Mouse (Mus musculus): ENCODE data around the gene Smco4. TPM values are rescaled to one million over a fixed set of nuclear protein-coding genes. Genes with fewer than 3 reads are reported as not detected.

Smco4 gene
- polyA plus RNA-seq, 1 experiment from 2014 or later, result 2.8 TPM

- Histone ChIP-seq H3K4me2 (replicated peaks; ENCODE audit: low read depth, low read length) (no peak overlapping the region), H3K27me3 (ENCODE audit: control insufficient read depth, insufficient read depth, low read length) (no peaks in the 10 kb centered on the region), H3K27ac (ENCODE audit: low read depth, low read length) (no peak overlapping the region), H3K9ac (ENCODE audit: low read depth, low read length) (no peak overlapping the region), H3K4me1 (replicated peaks; ENCODE audit: control insufficient read depth, insufficient read depth, low read length) (no peaks in the 10 kb centered on the region), H3K9me3 (ENCODE audit: control insufficient read depth, low read length) (no peaks in the 10 kb centered on the region), H3K4me3 (ENCODE audit: low read depth, low read length) (no peak overlapping the region), H3K36me3 (ENCODE audit: control insufficient read depth, insufficient read depth, low read length) (no peaks in the 10 kb centered on the region)
- ATAC-seq (ENCODE audit: low FRiP score) (no peak), DNase-seq (ENCODE audit: low spot score) (no peak)
- 77% methylated on average over 2 of the region's 2 CpGs for whole genome bisulfite sequencing
Observed at GRCm38 (mm10) chr9:15516007-15516406, 22.8 kb downstream of the Smco4 start.

- Histone ChIP-seq H3K9me3 (ENCODE audit: control insufficient read depth, low read length) (no peaks in the 10 kb centered on the region), H3K27me3 (ENCODE audit: control insufficient read depth, insufficient read depth, low read length) (no peaks in the 10 kb centered on the region), H3K9ac (ENCODE audit: low read depth, low read length) (no peak overlapping the region), H3K4me1 (replicated peaks; ENCODE audit: control insufficient read depth, insufficient read depth, low read length) (no peaks in the 10 kb centered on the region), H3K4me3 (ENCODE audit: low read depth, low read length) (no peak overlapping the region), H3K36me3 (ENCODE audit: control insufficient read depth, insufficient read depth, low read length) (no peaks in the 10 kb centered on the region), H3K4me2 (replicated peaks; ENCODE audit: low read depth, low read length) (no peak overlapping the region), H3K27ac (ENCODE audit: low read depth, low read length) (no peak overlapping the region)
- DNase-seq (ENCODE audit: low spot score) (no peak), ATAC-seq (ENCODE audit: low FRiP score) (no peak)
- 78% methylated on average over 4 of the region's 4 CpGs for WGBS
Observed at GRCm38 (mm10) chr9:15517979-15518378, 24.7 kb downstream of the Smco4 start.

GRCm38 (mm10) chr9:15522348-15522747 lies 29.1 kb downstream of the Smco4 start:
- Histone ChIP-seq H3K4me2 (replicated peaks; ENCODE audit: low read depth, low read length) (no peak overlapping the region), H3K27me3 (ENCODE audit: control insufficient read depth, insufficient read depth, low read length) (no peaks in the 10 kb centered on the region), H3K36me3 (ENCODE audit: control insufficient read depth, insufficient read depth, low read length) (no peaks in the 10 kb centered on the region), H3K4me3 (ENCODE audit: low read depth, low read length) (no peak overlapping the region), H3K9me3 (ENCODE audit: control insufficient read depth, low read length) (no peaks in the 10 kb centered on the region), H3K4me1 (replicated peaks; ENCODE audit: control insufficient read depth, insufficient read depth, low read length) (no peaks in the 10 kb centered on the region), H3K27ac (ENCODE audit: low read depth, low read length) (no peak overlapping the region), H3K9ac (ENCODE audit: low read depth, low read length) (no peak overlapping the region)
- ATAC-seq (ENCODE audit: low FRiP score) (no peak), DNase-seq (ENCODE audit: low spot score) (no peak)
- WGBS, result 95% methylated on average over 10 of the region's 10 CpGs

- 81% methylated on average over 5 of the region's 5 CpGs for WGBS
- Histone ChIP-seq H3K36me3 (ENCODE audit: control insufficient read depth, insufficient read depth, low read length) (no peaks in the 10 kb centered on the region), H3K27me3 (ENCODE audit: control insufficient read depth, insufficient read depth, low read length) (no peaks in the 10 kb centered on the region), H3K9me3 (ENCODE audit: control insufficient read depth, low read length) (no peaks in the 10 kb centered on the region), H3K9ac (ENCODE audit: low read depth, low read length) (no peak overlapping the region), H3K4me2 (replicated peaks; ENCODE audit: low read depth, low read length) (no peak overlapping the region), H3K4me1 (replicated peaks; ENCODE audit: control insufficient read depth, insufficient read depth, low read length) (no peaks in the 10 kb centered on the region), H3K4me3 (ENCODE audit: low read depth, low read length) (no peak overlapping the region), H3K27ac (ENCODE audit: low read depth, low read length) (no peak overlapping the region)
- no peak for DNase-seq (ENCODE audit: low spot score)
- ATAC-seq (ENCODE audit: low FRiP score), result no peak
Observed at GRCm38 (mm10) chr9:15522887-15523286, 29.7 kb downstream of the Smco4 start.

- Histone ChIP-seq H3K36me3 (ENCODE audit: control insufficient read depth, insufficient read depth, low read length) (no peaks in the 10 kb centered on the region), H3K27me3 (ENCODE audit: control insufficient read depth, insufficient read depth, low read length) (no peaks in the 10 kb centered on the region), H3K4me2 (replicated peaks; ENCODE audit: low read depth, low read length) (no peak overlapping the region), H3K27ac (ENCODE audit: low read depth, low read length) (no peak overlapping the region), H3K4me3 (ENCODE audit: low read depth, low read length) (no peak overlapping the region), H3K9ac (ENCODE audit: low read depth, low read length) (no peak overlapping the region), H3K4me1 (replicated peaks; ENCODE audit: control insufficient read depth, insufficient read depth, low read length) (no peaks in the 10 kb centered on the region), H3K9me3 (ENCODE audit: control insufficient read depth, low read length) (no peaks in the 10 kb centered on the region)
- WGBS, result 93% methylated on average over 6 of the region's 6 CpGs
- ATAC-seq (ENCODE audit: low FRiP score) (no peak), DNase-seq (ENCODE audit: low spot score) (no peak)
Observed at GRCm38 (mm10) chr9:15523646-15524045, 30.4 kb downstream of the Smco4 start.

- Histone ChIP-seq H3K36me3 (ENCODE audit: control insufficient read depth, insufficient read depth, low read length) (no peaks in the 10 kb centered on the region), H3K9ac (ENCODE audit: low read depth, low read length) (no peak overlapping the region), H3K27ac (ENCODE audit: low read depth, low read length) (no peak overlapping the region), H3K4me2 (replicated peaks; ENCODE audit: low read depth, low read length) (no peak overlapping the region), H3K4me1 (replicated peaks; ENCODE audit: control insufficient read depth, insufficient read depth, low read length) (0 out of 2 replicates have a peak, but pooled peaks cover 2% of the 10 kb centered on the region), H3K9me3 (ENCODE audit: control insufficient read depth, low read length) (no peaks in the 10 kb centered on the region), H3K4me3 (ENCODE audit: low read depth, low read length) (no peak overlapping the region), H3K27me3 (ENCODE audit: control insufficient read depth, insufficient read depth, low read length) (no peaks in the 10 kb centered on the region)
- no peak for ATAC-seq (ENCODE audit: low FRiP score)
- 72% methylated on average over 8 of the region's 8 CpGs for WGBS
- no peak for DNase-seq (ENCODE audit: low spot score)
Observed at GRCm38 (mm10) chr9:15525246-15525645, 32.0 kb downstream of the Smco4 start.

- WGBS, result 69% methylated on average over 7 of the region's 7 CpGs
- ATAC-seq (ENCODE audit: low FRiP score) (no peak), DNase-seq (ENCODE audit: low spot score) (no peak)
- Histone ChIP-seq H3K9me3 (ENCODE audit: control insufficient read depth, low read length) (no peaks in the 10 kb centered on the region), H3K36me3 (ENCODE audit: control insufficient read depth, insufficient read depth, low read length) (no peaks in the 10 kb centered on the region), H3K9ac (ENCODE audit: low read depth, low read length) (no peak overlapping the region), H3K4me3 (ENCODE audit: low read depth, low read length) (no peak overlapping the region), H3K4me1 (replicated peaks; ENCODE audit: control insufficient read depth, insufficient read depth, low read length) (0 out of 2 replicates have a peak, but pooled peaks cover 2% of the 10 kb centered on the region), H3K27me3 (ENCODE audit: control insufficient read depth, insufficient read depth, low read length) (no peaks in the 10 kb centered on the region), H3K4me2 (replicated peaks; ENCODE audit: low read depth, low read length) (no peak overlapping the region), H3K27ac (ENCODE audit: low read depth, low read length) (no peak overlapping the region)
Observed at GRCm38 (mm10) chr9:15526539-15526938, 33.3 kb downstream of the Smco4 start.

GRCm38 (mm10) chr9:15527846-15528245 lies 34.6 kb downstream of the Smco4 start:
- WGBS, result 65% methylated on average over 6 of the region's 6 CpGs

GRCm38 (mm10) chr9:15528368-15528767 lies 35.1 kb downstream of the Smco4 start:
- no peak overlapping the region for H3K9ac ChIP-seq (ENCODE audit: low read depth, low read length)
- 86% methylated on average over 7 of the region's 7 CpGs for WGBS
- no peak for DNase-seq (ENCODE audit: low spot score)
- no peak overlapping the region for H3K4me2 ChIP-seq (replicated peaks; ENCODE audit: low read depth, low read length)
- H3K4me3 ChIP-seq (ENCODE audit: low read depth, low read length), result no peak overlapping the region
- H3K27ac ChIP-seq (ENCODE audit: low read depth, low read length), result no peak overlapping the region
- no peak for ATAC-seq (ENCODE audit: low FRiP score)
- no peaks in the 10 kb centered on the region for H3K36me3 ChIP-seq (ENCODE audit: control insufficient read depth, insufficient read depth, low read length)
- H3K4me1 ChIP-seq (replicated peaks; ENCODE audit: control insufficient read depth, insufficient read depth, low read length), result 0 out of 2 replicates have a peak, but pooled peaks cover 2% of the 10 kb centered on the region
- H3K9me3 ChIP-seq (ENCODE audit: control insufficient read depth, low read length), result no peaks in the 10 kb centered on the region
- H3K27me3 ChIP-seq (ENCODE audit: control insufficient read depth, insufficient read depth, low read length), result no peaks in the 10 kb centered on the region

More at GRCm38 (mm10) chr9:15527846-15528245, 34.6 kb downstream of the Smco4 start:
- H3K9me3 ChIP-seq (ENCODE audit: control insufficient read depth, low read length), result no peaks in the 10 kb centered on the region
- no peak overlapping the region for H3K9ac ChIP-seq (ENCODE audit: low read depth, low read length)
- H3K4me3 ChIP-seq (ENCODE audit: low read depth, low read length), result no peak overlapping the region
- ATAC-seq (ENCODE audit: low FRiP score) (no peak), DNase-seq (ENCODE audit: low spot score) (no peak)
- H3K27me3 ChIP-seq (ENCODE audit: control insufficient read depth, insufficient read depth, low read length), result no peaks in the 10 kb centered on the region
- H3K27ac ChIP-seq (ENCODE audit: low read depth, low read length), result no peak overlapping the region
- no peaks in the 10 kb centered on the region for H3K36me3 ChIP-seq (ENCODE audit: control insufficient read depth, insufficient read depth, low read length)
- 0 out of 2 replicates have a peak, but pooled peaks cover 2% of the 10 kb centered on the region for H3K4me1 ChIP-seq (replicated peaks; ENCODE audit: control insufficient read depth, insufficient read depth, low read length)
- H3K4me2 ChIP-seq (replicated peaks; ENCODE audit: low read depth, low read length), result no peak overlapping the region
